Mouse (Mus musculus): ENCODE results near the gene Retreg2. TPM values are rescaled to one million over a fixed set of nuclear protein-coding genes. Genes with fewer than 3 reads are reported as not detected.

The Retreg2 gene
- polyA plus RNA-seq, 1 experiment from 2014 or later = 42.2 TPM

- WGBS = 67% methylated on average over 6 of the region's 6 CpGs
- peaks cover 53% of the 10 kb centered on the region for H3K36me3 ChIP-seq (ENCODE audit: control insufficient read depth, insufficient read depth, low read length)
- H3K27ac ChIP-seq (replicated peaks in 1 of 2; ENCODE audit: control insufficient read depth in 1 of 2, insufficient read depth in 1 of 2, low read depth in 2 of 2, low read length in 2 of 2) = no peak overlapping the region
Measured at GRCm38 (mm10) chr1:75136293-75136692, 6.3 kb upstream of the Retreg2 start.

GRCm38 (mm10) chr1:75136730-75137129, 5.8 kb upstream of the Retreg2 start:
- H3K4me3 ChIP-seq (ENCODE audit: control insufficient read depth in 1 of 2, insufficient read depth in 1 of 2, low read depth in 1 of 2, low read length in 2 of 2) = no peak overlapping the region
- no peak overlapping the region for H3K27ac ChIP-seq (replicated peaks in 1 of 2; ENCODE audit: control insufficient read depth in 1 of 2, insufficient read depth in 1 of 2, low read depth in 2 of 2, low read length in 2 of 2)
- peaks cover 5 to 10% of the 10 kb centered on the region in 2 experiments for H3K4me1 ChIP-seq (ENCODE audit: control insufficient read depth in 2 of 2, insufficient read depth in 2 of 2, low read length in 2 of 2)
- 40% methylated on average over 3 of the region's 3 CpGs for WGBS
- H3K27me3 ChIP-seq (ENCODE audit: control insufficient read depth, insufficient read depth, low read length) = no peaks in the 10 kb centered on the region
- no peak overlapping the region for H3K9ac ChIP-seq (ENCODE audit: low read length)
- no peak for ATAC-seq (ENCODE audit: insufficient number of reproducible peaks, insufficient read depth, low FRiP score, low read depth)
- no peaks in the 10 kb centered on the region for H3K9me3 ChIP-seq (ENCODE audit: control insufficient read depth, low read length)
- no peak overlapping the region for H3K4me2 ChIP-seq (ENCODE audit: low read length)
- H3K36me3 ChIP-seq (ENCODE audit: control insufficient read depth, insufficient read depth, low read length) = peaks cover 53% of the 10 kb centered on the region

More at GRCm38 (mm10) chr1:75136293-75136692, 6.3 kb upstream of the Retreg2 start:
- 0 out of 2 replicates have a peak overlapping the region, but pooled peaks have one; percentile 16 for H3K9ac ChIP-seq (ENCODE audit: low read length)
- no peak overlapping the region for H3K4me3 ChIP-seq (ENCODE audit: control insufficient read depth in 1 of 2, insufficient read depth in 1 of 2, low read depth in 1 of 2, low read length in 2 of 2)
- H3K27me3 ChIP-seq (ENCODE audit: control insufficient read depth, insufficient read depth, low read length) = no peaks in the 10 kb centered on the region
- no peak for ATAC-seq (ENCODE audit: insufficient number of reproducible peaks, insufficient read depth, low FRiP score, low read depth)
- no peak overlapping the region for H3K4me2 ChIP-seq (ENCODE audit: low read length)
- H3K9me3 ChIP-seq (ENCODE audit: control insufficient read depth, low read length) = no peaks in the 10 kb centered on the region
- peaks cover 5 to 10% of the 10 kb centered on the region in 2 experiments for H3K4me1 ChIP-seq (ENCODE audit: control insufficient read depth in 2 of 2, insufficient read depth in 2 of 2, low read length in 2 of 2)

- H3K36me3 ChIP-seq (ENCODE audit: control insufficient read depth, insufficient read depth, low read length) = peaks cover 53% of the 10 kb centered on the region
- no peaks in the 10 kb centered on the region for H3K27me3 ChIP-seq (ENCODE audit: control insufficient read depth, insufficient read depth, low read length)
- H3K4me3 ChIP-seq (ENCODE audit: control insufficient read depth in 1 of 2, insufficient read depth in 1 of 2, low read depth in 1 of 2, low read length in 2 of 2) = no peak overlapping the region
- H3K4me1 ChIP-seq (ENCODE audit: control insufficient read depth in 2 of 2, insufficient read depth in 2 of 2, low read length in 2 of 2) = peaks cover 5 to 16% of the 10 kb centered on the region in 2 experiments
- H3K9ac ChIP-seq (ENCODE audit: low read length) = no peak overlapping the region
- no peak overlapping the region for H3K27ac ChIP-seq (replicated peaks in 1 of 2; ENCODE audit: control insufficient read depth in 1 of 2, insufficient read depth in 1 of 2, low read depth in 2 of 2, low read length in 2 of 2)
- no peak overlapping the region for H3K4me2 ChIP-seq (ENCODE audit: low read length)
- no peaks in the 10 kb centered on the region for H3K9me3 ChIP-seq (ENCODE audit: control insufficient read depth, low read length)
- ATAC-seq (ENCODE audit: insufficient number of reproducible peaks, insufficient read depth, low FRiP score, low read depth) = no peak
- 87% methylated on average over 2 of the region's 2 CpGs for WGBS
Measured at GRCm38 (mm10) chr1:75138448-75138847, 4.1 kb upstream of the Retreg2 start.

DNA sequence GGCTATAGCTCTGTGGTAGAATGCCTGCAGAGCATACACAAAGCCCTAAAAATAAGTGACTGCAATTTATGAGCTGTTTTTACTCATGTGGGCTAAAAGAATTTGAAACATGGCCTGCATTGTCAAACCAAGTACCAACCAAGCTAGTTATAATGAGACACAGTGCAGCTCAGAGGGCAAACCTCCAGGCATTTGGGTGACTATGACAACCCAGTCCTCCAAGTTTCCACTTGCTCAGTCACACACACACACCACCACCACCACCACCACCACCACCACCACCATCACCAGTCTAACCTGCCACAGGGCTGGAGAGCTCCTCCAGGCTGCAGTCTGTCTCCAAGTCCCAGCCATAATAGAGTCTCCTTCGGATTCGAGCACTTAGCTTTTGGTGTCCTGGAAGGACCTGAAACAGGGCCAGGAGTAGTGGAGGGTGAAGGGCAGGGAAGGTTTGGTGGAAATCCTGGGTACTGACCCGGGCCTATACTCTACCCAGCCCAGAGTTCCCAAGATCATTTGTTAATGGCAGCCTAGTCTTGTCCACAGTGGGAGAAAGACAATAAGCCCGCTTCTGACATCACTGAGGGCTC, 1.9 kb upstream of the Retreg2 start:
- no peak for ATAC-seq (ENCODE audit: insufficient number of reproducible peaks, insufficient read depth, low FRiP score, low read depth)
- Histone ChIP-seq H3K4me1 (ENCODE audit: control insufficient read depth in 2 of 2, insufficient read depth in 2 of 2, low read length in 2 of 2) (peaks cover 5 to 22% of the 10 kb centered on the region in 2 experiments), H3K27ac (replicated peaks in 1 of 2; ENCODE audit: control insufficient read depth in 1 of 2, insufficient read depth in 1 of 2, low read depth in 2 of 2, low read length in 2 of 2) (peak overlapping the region; percentile 78 to 94; a peak in 3 of 4 replicates), H3K4me3 (ENCODE audit: control insufficient read depth in 1 of 2, insufficient read depth in 1 of 2, low read depth in 1 of 2, low read length in 2 of 2) (peak overlapping the region; percentile 84 to 90), H3K9me3 (ENCODE audit: control insufficient read depth, low read length) (no peaks in the 10 kb centered on the region), H3K36me3 (ENCODE audit: control insufficient read depth, insufficient read depth, low read length) (peaks cover 62% of the 10 kb centered on the region), H3K9ac (ENCODE audit: low read length) (peak overlapping the region; percentile 95), H3K4me2 (ENCODE audit: low read length) (peak overlapping the region; percentile 87), H3K27me3 (ENCODE audit: control insufficient read depth, insufficient read depth, low read length) (no peaks in the 10 kb centered on the region)
- 71% methylated on average over 4 of the region's 4 CpGs for WGBS

- peaks cover 62% of the 10 kb centered on the region for H3K36me3 ChIP-seq (ENCODE audit: control insufficient read depth, insufficient read depth, low read length)
- no peaks in the 10 kb centered on the region for H3K9me3 ChIP-seq (ENCODE audit: control insufficient read depth, low read length)
- H3K27ac ChIP-seq (replicated peaks in 1 of 2; ENCODE audit: control insufficient read depth in 1 of 2, insufficient read depth in 1 of 2, low read depth in 2 of 2, low read length in 2 of 2) = peak overlapping the region; percentile 78 to 94
- ATAC-seq (ENCODE audit: insufficient number of reproducible peaks, insufficient read depth, low FRiP score, low read depth) = peak; percentile 14; the same call in 1 of the 2 replicates
- peak overlapping the region; percentile 84 to 90 for H3K4me3 ChIP-seq (ENCODE audit: control insufficient read depth in 1 of 2, insufficient read depth in 1 of 2, low read depth in 1 of 2, low read length in 2 of 2)
- peak overlapping the region; percentile 95 for H3K9ac ChIP-seq (ENCODE audit: low read length)
- no peaks in the 10 kb centered on the region for H3K27me3 ChIP-seq (ENCODE audit: control insufficient read depth, insufficient read depth, low read length)
- H3K4me1 ChIP-seq (ENCODE audit: control insufficient read depth in 2 of 2, insufficient read depth in 2 of 2, low read length in 2 of 2) = peaks cover 5 to 22% of the 10 kb centered on the region in 2 experiments
- under 1% methylated on average over 51 of the region's 53 CpGs for WGBS
- H3K4me2 ChIP-seq (ENCODE audit: low read length) = peak overlapping the region; percentile 87
Measured at GRCm38 (mm10) chr1:75141486-75142190, 940 bp upstream of the Retreg2 start.

DNA sequence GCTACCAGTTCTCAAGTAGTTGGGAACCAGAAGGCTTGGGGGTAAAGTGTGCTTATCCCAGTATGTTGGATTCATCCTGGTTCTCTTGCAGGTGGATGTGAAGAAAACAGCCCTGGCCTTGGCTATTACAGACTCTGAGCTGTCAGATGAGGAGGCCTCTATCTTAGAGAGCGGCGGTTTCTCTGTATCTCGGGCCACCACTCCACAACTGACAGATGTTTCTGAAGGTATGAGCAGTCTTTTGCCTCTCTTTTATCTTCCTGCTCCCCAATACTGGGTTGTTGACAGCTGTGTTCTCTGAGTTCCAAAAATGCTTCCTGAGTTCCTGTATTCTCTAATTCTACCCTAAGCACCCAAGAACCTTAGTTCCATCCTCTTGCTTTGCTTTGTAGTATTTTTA, 3.0 kb downstream of the Retreg2 start:
- 89% methylated on average over 3 of the region's 3 CpGs for WGBS
- Histone ChIP-seq H3K27me3 (ENCODE audit: control insufficient read depth, insufficient read depth, low read length) (no peaks in the 10 kb centered on the region), H3K4me3 (ENCODE audit: control insufficient read depth in 1 of 2, insufficient read depth in 1 of 2, low read depth in 1 of 2, low read length in 2 of 2) (no peak overlapping the region), H3K4me2 (ENCODE audit: low read length) (no peak overlapping the region), H3K9ac (ENCODE audit: low read length) (no peak overlapping the region), H3K4me1 (ENCODE audit: control insufficient read depth in 2 of 2, insufficient read depth in 2 of 2, low read length in 2 of 2) (peaks cover 5 to 18% of the 10 kb centered on the region in 2 experiments), H3K27ac (replicated peaks in 1 of 2; ENCODE audit: control insufficient read depth in 1 of 2, insufficient read depth in 1 of 2, low read depth in 2 of 2, low read length in 2 of 2) (no peak overlapping the region), H3K9me3 (ENCODE audit: control insufficient read depth, low read length) (no peaks in the 10 kb centered on the region), H3K36me3 (ENCODE audit: control insufficient read depth, insufficient read depth, low read length) (peaks cover 56% of the 10 kb centered on the region)
- no peak for ATAC-seq (ENCODE audit: insufficient number of reproducible peaks, insufficient read depth, low FRiP score, low read depth)

- no peaks in the 10 kb centered on the region for H3K9me3 ChIP-seq (ENCODE audit: control insufficient read depth, low read length)
- H3K4me3 ChIP-seq (ENCODE audit: control insufficient read depth in 1 of 2, insufficient read depth in 1 of 2, low read depth in 1 of 2, low read length in 2 of 2) = no peak overlapping the region
- no peak for ATAC-seq (ENCODE audit: insufficient number of reproducible peaks, insufficient read depth, low FRiP score, low read depth)
- H3K9ac ChIP-seq (ENCODE audit: low read length) = no peak overlapping the region
- H3K27ac ChIP-seq (replicated peaks in 1 of 2; ENCODE audit: control insufficient read depth in 1 of 2, insufficient read depth in 1 of 2, low read depth in 2 of 2, low read length in 2 of 2) = no peak overlapping the region
- WGBS = 63% methylated on average over 7 of the region's 7 CpGs
- peaks cover 0 to 9% of the 10 kb centered on the region in 2 experiments; a peak in 2 of 4 replicates for H3K4me1 ChIP-seq (ENCODE audit: control insufficient read depth in 2 of 2, insufficient read depth in 2 of 2, low read length in 2 of 2)
- H3K27me3 ChIP-seq (ENCODE audit: control insufficient read depth, insufficient read depth, low read length) = no peaks in the 10 kb centered on the region
- peaks cover 56% of the 10 kb centered on the region for H3K36me3 ChIP-seq (ENCODE audit: control insufficient read depth, insufficient read depth, low read length)
- H3K4me2 ChIP-seq (ENCODE audit: low read length) = no peak overlapping the region
Measured at GRCm38 (mm10) chr1:75147411-75148135, 5.0 kb downstream of the Retreg2 start.

Measured in heart, embryonic 14.5 days (tissue).